Mouse (Mus musculus) lung, adult 2 months (tissue): ENCODE results near the gene Cped1. TPM values are rescaled to one million over a fixed set of nuclear protein-coding genes. Genes with fewer than 3 reads are reported as not detected.

ENCODE experiments used
- DNase-seq: peaks from one replicate; pipeline ENCODE4 v3.0.0; 2022
- H3K4me1 ChIP-seq: fragments of 200-500 bp; 2 replicates; pipeline ENCODE4 v1.6.1; 2011; ENCODE audit warnings: low read length; ENCODE audit not compliant: control insufficient read depth, insufficient read depth
- H3K4me3 ChIP-seq: fragments of 200-500 bp; replicated peaks from 2 replicates; pipeline ENCODE3; 2011; ENCODE audit warnings: low read depth, mild to moderate bottlenecking, control low read depth, low read length; ENCODE audit errors: extremely low read depth
- CTCF ChIP-seq: fragments of 200-500 bp; IDR thresholded peaks from 2 replicates; pipeline ENCODE4 v1.5.1; 2011; ENCODE audit warnings: mild to moderate bottlenecking, low read length, control low read depth; ENCODE audit not compliant: insufficient read depth
- POLR2A ChIP-seq: fragments of 200-500 bp; IDR thresholded peaks from 2 replicates; pipeline ENCODE4 v1.6.1; 2011; ENCODE audit warnings: low read depth, mild to moderate bottlenecking, control low read depth, low read length, borderline replicate concordance; ENCODE audit errors: extremely low read depth
- WGBS: fragments of 180-500 bp; shearing (Covaris S2); methylation state at CpG from one replicate; pipeline ENCODE4 v1.1.7; 2018; 5-methylcytosine and 5-hydroxymethylcytosine counted together
- polyA plus RNA-seq: library from polyadenylated mRNA; depleted of rRNA; stranded (reverse); fragments of >200 nt; gene quantifications from 2 replicates; pipeline ENCODE4 v1.2.3, GENCODE M21; 2012

Gene Cped1
- polyA plus RNA-seq, 1 experiment = 29.4 TPM

GRCm38 (mm10) chr6:22064341-22064740 lies 78.6 kb downstream of the Cped1 start:
- DNase-seq = no peak
- 54% methylated on average over 4 of the region's 4 CpGs for WGBS
- no peak for TF ChIP-seq POLR2A
- TF ChIP-seq CTCF = no peak
- H3K4me1 ChIP-seq = no peaks in the 10 kb centered on the region
- no peak overlapping the region for H3K4me3 ChIP-seq

- WGBS = 76% methylated on average over 15 of the region's 15 CpGs
- DNase-seq = no peak
- no peak for TF ChIP-seq CTCF
- no peak for TF ChIP-seq POLR2A
- no peaks in the 10 kb centered on the region for H3K4me1 ChIP-seq
- no peak overlapping the region for H3K4me3 ChIP-seq
These were observed 85.0 kb downstream of the Cped1 start for GRCm38 (mm10) chr6:22070603-22071322.

GRCm38 (mm10) chr6:22071323-22071840 lies 85.7 kb downstream of the Cped1 start:
- no peak for DNase-seq
- 28% methylated on average over 4 of the region's 4 CpGs for WGBS
- H3K4me3 ChIP-seq = no peak overlapping the region
- H3K4me1 ChIP-seq = no peaks in the 10 kb centered on the region
- no peak for TF ChIP-seq CTCF
- no peak for TF ChIP-seq POLR2A

GRCm38 (mm10) chr6:22072737-22073136 lies 87.0 kb downstream of the Cped1 start:
- WGBS = 72% methylated on average over 4 of the region's 4 CpGs
- TF ChIP-seq CTCF = no peak
- no peak for TF ChIP-seq POLR2A
- H3K4me1 ChIP-seq = no peaks in the 10 kb centered on the region
- no peak for DNase-seq
- H3K4me3 ChIP-seq = no peak overlapping the region

- no peak for DNase-seq
- 51% methylated on average over 5 of the region's 5 CpGs for WGBS
- H3K4me3 ChIP-seq = no peak overlapping the region
- TF ChIP-seq POLR2A = no peak
- TF ChIP-seq CTCF = no peak
- no peaks in the 10 kb centered on the region for H3K4me1 ChIP-seq
These were observed 88.7 kb downstream of the Cped1 start for GRCm38 (mm10) chr6:22074232-22075083.

GRCm38 (mm10) chr6:22078686-22079264 lies 93.1 kb downstream of the Cped1 start:
- no peak for DNase-seq
- 86% methylated on average over 7 of the region's 7 CpGs for WGBS
- no peaks in the 10 kb centered on the region for H3K4me1 ChIP-seq
- TF ChIP-seq POLR2A (no peak), CTCF (no peak)
- H3K4me3 ChIP-seq = no peak overlapping the region

- H3K4me3 ChIP-seq = no peak overlapping the region
- 79% methylated on average over 5 of the region's 5 CpGs for WGBS
- H3K4me1 ChIP-seq = no peaks in the 10 kb centered on the region
- no peak for DNase-seq
- TF ChIP-seq CTCF = no peak
- no peak for TF ChIP-seq POLR2A
These were observed 100.3 kb downstream of the Cped1 start for GRCm38 (mm10) chr6:22086056-22086455.

GRCm38 (mm10) chr6:22088346-22089064 lies 102.8 kb downstream of the Cped1 start:
- peak; percentile 55 for TF ChIP-seq CTCF
- no peak for TF ChIP-seq POLR2A
- Histone ChIP-seq H3K4me3 (no peak overlapping the region), H3K4me1 (no peaks in the 10 kb centered on the region)
- DNase-seq = peak; percentile 32
- WGBS = 55% methylated on average over 17 of the region's 17 CpGs

- no peak for TF ChIP-seq POLR2A
- no peak for TF ChIP-seq CTCF
- DNase-seq = no peak
- H3K4me3 ChIP-seq = no peak overlapping the region
- H3K4me1 ChIP-seq = no peaks in the 10 kb centered on the region
- 53% methylated on average over 5 of the region's 5 CpGs for WGBS
These were observed 106.1 kb downstream of the Cped1 start for GRCm38 (mm10) chr6:22091773-22092172.

GRCm38 (mm10) chr6:22093792-22094191 lies 108.1 kb downstream of the Cped1 start:
- Histone ChIP-seq H3K4me1 (no peaks in the 10 kb centered on the region), H3K4me3 (no peak overlapping the region)
- DNase-seq = no peak
- WGBS = 90% methylated on average over 5 of the region's 5 CpGs
- TF ChIP-seq CTCF (no peak), POLR2A (no peak)
